Mouse (Mus musculus): ENCODE measurements around the gene Syt1. TPM values are rescaled to one million over a fixed set of nuclear protein-coding genes. Genes with fewer than 3 reads are reported as not detected.

Gene Syt1
- polyA plus RNA-seq, 1 experiment from 2014 or later, result 1.4 TPM

DNA sequence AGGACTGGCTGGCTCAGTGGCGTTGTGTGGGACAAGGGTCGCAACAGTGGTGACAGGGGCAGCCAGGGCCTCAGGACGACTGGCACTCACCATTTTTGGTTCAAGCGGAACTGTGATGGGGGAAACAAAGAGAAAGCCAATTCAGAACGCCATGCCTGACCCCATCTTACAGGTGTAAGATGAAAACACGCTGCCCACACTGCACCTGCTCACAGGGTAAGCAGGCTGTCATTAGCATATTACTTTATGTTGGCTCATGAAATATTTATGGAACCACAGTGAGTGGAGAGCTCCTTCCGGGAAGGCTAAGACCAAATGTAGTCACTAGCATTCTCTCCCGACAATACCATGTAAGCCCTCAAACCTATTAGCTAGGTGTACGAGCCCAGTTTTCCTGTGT lies 319.8 kb downstream of the Syt1 start:
- Histone ChIP-seq H3K4me3 (replicated peaks) (no peak overlapping the region), H3K27me3 (no peaks in the 10 kb centered on the region), H3K4me2 (no peak overlapping the region), H3K36me3 (no peaks in the 10 kb centered on the region), H3K9me3 (no peaks in the 10 kb centered on the region), H3K4me1 (replicated peaks) (no peaks in the 10 kb centered on the region), H3K9ac (replicated peaks) (no peak overlapping the region), H3K27ac (no peak overlapping the region)
- 71% methylated on average over 9 of the region's 9 CpGs for whole genome bisulfite sequencing
- ATAC-seq (ENCODE audit: insufficient number of reproducible peaks, insufficient read depth, low FRiP score, low TSS enrichment, low read depth), result no peak

- Histone ChIP-seq H3K4me2 (no peak overlapping the region), H3K27me3 (no peaks in the 10 kb centered on the region), H3K36me3 (no peaks in the 10 kb centered on the region), H3K4me1 (replicated peaks) (no peaks in the 10 kb centered on the region), H3K4me3 (replicated peaks) (no peak overlapping the region), H3K27ac (no peak overlapping the region), H3K9ac (replicated peaks) (no peak overlapping the region), H3K9me3 (no peaks in the 10 kb centered on the region)
- ATAC-seq (ENCODE audit: insufficient number of reproducible peaks, insufficient read depth, low FRiP score, low TSS enrichment, low read depth), result no peak
- 83% methylated on average over 4 of the region's 4 CpGs for WGBS
These were observed 324.1 kb downstream of the Syt1 start for GRCm38 (mm10) chr10:108686696-108687095.

GRCm38 (mm10) chr10:108679675-108680390 lies 330.9 kb downstream of the Syt1 start:
- Histone ChIP-seq H3K27ac (no peak overlapping the region), H3K4me3 (replicated peaks) (no peak overlapping the region), H3K9me3 (no peaks in the 10 kb centered on the region), H3K4me2 (no peak overlapping the region), H3K27me3 (no peaks in the 10 kb centered on the region), H3K4me1 (replicated peaks) (no peaks in the 10 kb centered on the region), H3K36me3 (no peaks in the 10 kb centered on the region), H3K9ac (replicated peaks) (no peak overlapping the region)
- ATAC-seq (ENCODE audit: insufficient number of reproducible peaks, insufficient read depth, low FRiP score, low TSS enrichment, low read depth), result no peak
- 66% methylated on average over 14 of the region's 14 CpGs for WGBS

- no peak overlapping the region for H3K27ac ChIP-seq
- no peak for ATAC-seq (ENCODE audit: insufficient number of reproducible peaks, insufficient read depth, low FRiP score, low TSS enrichment, low read depth)
- 84% methylated on average over 8 of the region's 8 CpGs for WGBS
These were observed 333.7 kb downstream of the Syt1 start for GRCm38 (mm10) chr10:108677053-108677452.

GRCm38 (mm10) chr10:108668944-108669343 lies 341.8 kb downstream of the Syt1 start:
- Histone ChIP-seq H3K4me2 (no peak overlapping the region), H3K36me3 (no peaks in the 10 kb centered on the region), H3K4me1 (replicated peaks) (no peaks in the 10 kb centered on the region), H3K9me3 (no peaks in the 10 kb centered on the region), H3K27me3 (no peaks in the 10 kb centered on the region), H3K27ac (no peak overlapping the region), H3K4me3 (replicated peaks) (no peak overlapping the region), H3K9ac (replicated peaks) (no peak overlapping the region)
- ATAC-seq (ENCODE audit: insufficient number of reproducible peaks, insufficient read depth, low FRiP score, low TSS enrichment, low read depth), result no peak
- 85% methylated on average over 3 of the region's 3 CpGs for WGBS

More at GRCm38 (mm10) chr10:108677053-108677452, 333.7 kb downstream of the Syt1 start:
- Histone ChIP-seq H3K4me1 (replicated peaks) (no peaks in the 10 kb centered on the region), H3K27me3 (no peaks in the 10 kb centered on the region), H3K4me2 (no peak overlapping the region), H3K4me3 (replicated peaks) (no peak overlapping the region), H3K36me3 (no peaks in the 10 kb centered on the region), H3K9me3 (no peaks in the 10 kb centered on the region), H3K9ac (replicated peaks) (no peak overlapping the region)

DNA sequence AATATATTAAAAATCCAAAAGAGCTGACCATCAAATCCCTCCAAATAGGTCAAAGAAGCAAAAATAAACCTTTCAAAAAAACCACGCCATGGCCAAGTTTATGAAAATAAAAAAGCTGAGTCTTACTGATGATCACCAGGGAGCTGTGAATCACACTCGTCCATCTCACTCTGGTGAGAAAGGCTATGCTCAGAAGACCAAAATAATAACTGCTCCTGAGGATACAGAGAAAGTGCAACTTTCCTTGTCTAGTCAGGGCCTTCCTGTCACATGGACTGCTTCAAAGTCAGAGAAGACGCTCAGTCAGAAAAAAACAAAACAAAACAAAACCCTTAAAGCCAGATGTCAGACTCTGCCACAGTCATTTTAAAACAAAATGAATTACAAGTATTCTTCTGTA lies 350.5 kb downstream of the Syt1 start:
- no peaks in the 10 kb centered on the region for H3K36me3 ChIP-seq
- H3K9me3 ChIP-seq, result no peaks in the 10 kb centered on the region
- no peak overlapping the region for H3K4me2 ChIP-seq
- no peak overlapping the region for H3K4me3 ChIP-seq (replicated peaks)
- no peak overlapping the region for H3K9ac ChIP-seq (replicated peaks)
- no peak for ATAC-seq (ENCODE audit: insufficient number of reproducible peaks, insufficient read depth, low FRiP score, low TSS enrichment, low read depth)
- H3K27me3 ChIP-seq, result no peaks in the 10 kb centered on the region
- H3K27ac ChIP-seq, result no peak overlapping the region
- WGBS, result 77% methylated on average over 3 of the region's 3 CpGs
- no peaks in the 10 kb centered on the region for H3K4me1 ChIP-seq (replicated peaks)

- H3K4me2 ChIP-seq, result no peak overlapping the region
- WGBS, result 78% methylated on average over 2 of the region's 2 CpGs
- H3K4me1 ChIP-seq (replicated peaks), result no peaks in the 10 kb centered on the region
- no peaks in the 10 kb centered on the region for H3K9me3 ChIP-seq
- no peaks in the 10 kb centered on the region for H3K27me3 ChIP-seq
- no peak overlapping the region for H3K9ac ChIP-seq (replicated peaks)
- no peaks in the 10 kb centered on the region for H3K36me3 ChIP-seq
- H3K4me3 ChIP-seq (replicated peaks), result no peak overlapping the region
- no peak for ATAC-seq (ENCODE audit: insufficient number of reproducible peaks, insufficient read depth, low FRiP score, low TSS enrichment, low read depth)
- H3K27ac ChIP-seq, result no peak overlapping the region
These were observed 352.5 kb downstream of the Syt1 start for GRCm38 (mm10) chr10:108658300-108658699.

- Histone ChIP-seq H3K4me3 (replicated peaks) (no peak overlapping the region), H3K9me3 (no peaks in the 10 kb centered on the region), H3K27me3 (no peaks in the 10 kb centered on the region), H3K4me2 (no peak overlapping the region), H3K27ac (no peak overlapping the region), H3K4me1 (replicated peaks) (no peaks in the 10 kb centered on the region), H3K36me3 (no peaks in the 10 kb centered on the region), H3K9ac (replicated peaks) (no peak overlapping the region)
- no peak for ATAC-seq (ENCODE audit: insufficient number of reproducible peaks, insufficient read depth, low FRiP score, low TSS enrichment, low read depth)
These were observed 353.1 kb downstream of the Syt1 start for GRCm38 (mm10) chr10:108657669-108658068.

GRCm38 (mm10) chr10:108656898-108657297 lies 353.9 kb downstream of the Syt1 start:
- Histone ChIP-seq H3K4me3 (replicated peaks) (no peak overlapping the region), H3K27ac (no peak overlapping the region), H3K4me2 (no peak overlapping the region), H3K4me1 (replicated peaks) (no peaks in the 10 kb centered on the region), H3K36me3 (no peaks in the 10 kb centered on the region), H3K27me3 (no peaks in the 10 kb centered on the region), H3K9ac (replicated peaks) (no peak overlapping the region), H3K9me3 (no peaks in the 10 kb centered on the region)
- 81% methylated on average over 4 of the region's 4 CpGs for WGBS
- no peak for ATAC-seq (ENCODE audit: insufficient number of reproducible peaks, insufficient read depth, low FRiP score, low TSS enrichment, low read depth)

DNA sequence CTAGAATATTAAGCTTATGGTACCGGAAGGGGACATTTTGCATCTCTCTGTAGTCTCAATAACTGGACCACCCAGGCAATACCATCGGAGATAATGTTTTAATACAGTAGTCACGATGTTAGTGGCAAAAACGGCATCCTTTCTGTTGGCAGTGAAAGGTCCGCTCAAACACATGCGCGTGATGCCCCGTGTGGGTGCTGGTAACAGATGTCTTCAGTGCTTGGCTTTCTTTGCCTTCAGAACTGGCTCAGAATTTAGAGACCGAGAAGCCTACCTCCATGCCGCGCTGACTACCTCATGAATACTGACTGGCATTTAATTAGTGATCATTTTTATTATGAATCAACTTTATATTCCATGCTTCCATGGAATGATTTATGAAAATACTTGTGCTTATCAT lies 355.7 kb downstream of the Syt1 start:
- no peaks in the 10 kb centered on the region for H3K4me1 ChIP-seq (replicated peaks)

DNA sequence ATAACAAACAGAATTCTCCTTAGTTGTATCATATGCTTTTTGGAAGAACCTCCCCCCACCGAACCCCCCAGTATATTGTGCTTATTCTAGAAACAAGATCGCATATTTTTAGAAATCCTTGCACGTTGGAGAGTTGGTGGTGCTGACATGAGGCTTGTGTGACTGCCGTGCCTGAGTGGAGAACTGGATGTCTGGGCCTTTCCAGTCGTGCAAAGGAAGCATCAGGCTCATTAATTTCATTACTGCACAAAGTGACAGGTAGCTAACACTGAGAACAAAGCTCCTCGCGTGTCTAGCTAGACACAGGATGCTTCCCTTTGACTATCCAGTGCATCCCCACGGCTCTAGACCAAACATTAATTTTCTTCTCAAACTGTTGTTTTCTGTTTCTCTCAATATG lies 358.0 kb downstream of the Syt1 start:
- H3K27me3 ChIP-seq, result no peaks in the 10 kb centered on the region
- H3K4me3 ChIP-seq (replicated peaks), result no peak overlapping the region
- H3K36me3 ChIP-seq, result no peaks in the 10 kb centered on the region
- no peak for ATAC-seq (ENCODE audit: insufficient number of reproducible peaks, insufficient read depth, low FRiP score, low TSS enrichment, low read depth)
- H3K4me2 ChIP-seq, result no peak overlapping the region
- H3K4me1 ChIP-seq (replicated peaks), result no peaks in the 10 kb centered on the region
- WGBS, result 80% methylated on average over 8 of the region's 8 CpGs
- no peak overlapping the region for H3K27ac ChIP-seq
- H3K9ac ChIP-seq (replicated peaks), result no peak overlapping the region
- H3K9me3 ChIP-seq, result no peaks in the 10 kb centered on the region

More for the DNA sequence above, 355.7 kb downstream of the Syt1 start:
- no peak for ATAC-seq (ENCODE audit: insufficient number of reproducible peaks, insufficient read depth, low FRiP score, low TSS enrichment, low read depth)
- Histone ChIP-seq H3K4me2 (no peak overlapping the region), H3K9ac (replicated peaks) (no peak overlapping the region), H3K36me3 (no peaks in the 10 kb centered on the region), H3K9me3 (no peaks in the 10 kb centered on the region), H3K27ac (no peak overlapping the region), H3K4me3 (replicated peaks) (no peak overlapping the region), H3K27me3 (no peaks in the 10 kb centered on the region)
- 93% methylated on average over 11 of the region's 11 CpGs for WGBS

- Histone ChIP-seq H3K27me3 (no peaks in the 10 kb centered on the region), H3K4me2 (no peak overlapping the region), H3K9me3 (no peaks in the 10 kb centered on the region), H3K27ac (no peak overlapping the region), H3K36me3 (no peaks in the 10 kb centered on the region), H3K4me3 (replicated peaks) (no peak overlapping the region), H3K9ac (replicated peaks) (no peak overlapping the region), H3K4me1 (replicated peaks) (no peaks in the 10 kb centered on the region)
- no peak for ATAC-seq (ENCODE audit: insufficient number of reproducible peaks, insufficient read depth, low FRiP score, low TSS enrichment, low read depth)
- 82% methylated on average over 8 of the region's 8 CpGs for WGBS
These were observed 358.7 kb downstream of the Syt1 start for GRCm38 (mm10) chr10:108652066-108652465.
